Mouse (Mus musculus): ENCODE data around the gene Cacybp. TPM values are rescaled to one million over a fixed set of nuclear protein-coding genes. Genes with fewer than 3 reads are reported as not detected.

The Cacybp gene
- polyA plus RNA-seq (2012; rRNA removed): 6.0 TPM in 2 replicates

DNA sequence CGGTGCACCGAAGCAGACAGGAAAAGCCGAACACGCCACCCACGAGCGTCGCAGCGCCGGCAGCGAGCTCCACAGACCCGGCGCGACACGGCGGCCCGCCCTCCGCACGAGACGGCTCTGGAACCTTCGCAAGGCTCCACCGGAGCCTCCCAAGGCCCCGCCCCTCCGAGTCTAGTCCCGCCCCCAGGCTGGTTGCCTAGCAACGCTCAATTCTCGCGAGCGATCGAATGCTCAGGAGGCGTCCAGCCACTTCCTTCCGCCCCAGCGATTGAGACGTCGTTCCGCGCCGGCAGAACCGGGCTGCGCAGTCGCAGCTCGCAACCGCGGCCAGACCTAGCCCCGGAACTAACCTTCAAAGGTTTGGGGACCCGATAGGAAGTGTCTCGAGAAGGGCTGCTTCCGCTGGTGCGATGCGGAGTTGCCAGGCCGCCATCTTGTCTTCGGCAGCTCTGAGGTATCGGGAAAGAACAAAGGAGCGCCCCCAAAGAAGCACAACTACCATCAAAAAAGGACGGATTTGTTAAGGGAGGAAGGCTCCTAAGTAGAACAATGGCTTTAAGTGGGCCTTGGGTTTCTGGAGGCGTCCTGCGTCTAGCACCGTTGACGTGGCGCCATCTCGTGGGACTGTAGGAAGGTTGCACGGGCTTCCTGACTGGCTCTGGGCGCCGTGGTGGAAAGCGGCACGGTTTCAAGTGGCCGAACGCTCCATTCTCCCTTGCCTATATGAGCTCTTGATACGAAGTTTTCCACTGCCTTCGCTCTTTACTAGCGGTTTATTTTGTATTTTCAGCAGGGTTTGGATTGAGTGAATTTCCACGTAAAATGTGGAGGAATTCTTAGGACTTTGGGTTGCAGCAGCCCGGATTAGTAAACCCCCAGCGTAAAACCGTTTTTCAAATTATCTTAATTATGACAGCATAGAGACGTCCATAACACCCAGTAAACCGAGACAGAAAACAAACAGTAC lies at the start of gene Cacybp:
TSS of gene Cacybp (minus strand) at position 173 of the 967 bp plus-strand sequence.
- Histone ChIP-seq H3K4me1 (ENCODE audit: control insufficient read depth, insufficient read depth, insufficient read length) (no peaks in the 10 kb centered on the region; the same call in 1 of the 2 replicates), H3K36me3 (ENCODE audit: control insufficient read depth, insufficient read depth, low read length) (no peaks in the 10 kb centered on the region), H3K4me3 (ENCODE audit: extremely low read depth, insufficient read depth, insufficient read length) (peak within 1 kb of the TSS; percentile 84), H3K27me3 (ENCODE audit: control insufficient read depth, insufficient read depth, low read length) (no peaks in the 10 kb centered on the region), H3K27ac (ENCODE audit: insufficient read depth, low read length) (peak within 1 kb of the TSS; percentile 98)
- DNase-seq (ENCODE audit: low read depth in 1 of 2, low spot score in 2 of 2): peak; percentile 99 to 100
- WGBS: under 1% methylated on average over 76 of the region's 76 CpGs
- TF ChIP-seq POLR2A (IDR thresholded peaks at IDR 0.05; ENCODE audit: low read depth, low read length) (peak; percentile 81), CTCF (IDR thresholded peaks at IDR 0.05; ENCODE audit: extremely low read depth, insufficient read depth, insufficient read length, insufficient replicate concordance) (peak; percentile 74; the same call in 1 of the 2 replicates)

DNA sequence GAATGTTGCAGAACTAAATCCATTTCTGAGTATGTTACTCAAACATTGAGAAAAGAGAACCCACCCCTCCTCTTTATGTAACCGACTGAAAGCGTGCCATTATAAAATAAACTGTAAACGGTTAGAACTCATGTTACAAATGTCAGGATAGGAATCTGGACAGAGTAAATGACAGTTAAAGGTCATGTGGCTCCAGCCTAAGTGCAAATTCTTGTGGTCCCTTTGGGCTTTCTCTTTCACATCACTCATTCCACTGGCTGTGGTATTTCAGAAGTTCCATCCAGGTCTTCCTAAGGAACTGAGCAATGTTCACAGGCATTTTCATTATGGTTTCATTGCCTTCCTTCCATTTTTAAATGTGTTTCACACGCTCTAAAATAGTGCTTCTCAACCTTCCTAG lies 49.7 kb upstream of the Cacybp start:
- TF ChIP-seq POLR2A (IDR thresholded peaks at IDR 0.05; ENCODE audit: low read depth, low read length) (no peak), CTCF (IDR thresholded peaks at IDR 0.05; ENCODE audit: extremely low read depth, insufficient read depth, insufficient read length, insufficient replicate concordance) (no peak)
- Histone ChIP-seq H3K36me3 (ENCODE audit: control insufficient read depth, insufficient read depth, low read length) (no peaks in the 10 kb centered on the region), H3K27me3 (ENCODE audit: control insufficient read depth, insufficient read depth, low read length) (no peaks in the 10 kb centered on the region), H3K27ac (ENCODE audit: insufficient read depth, low read length) (no peak overlapping the region), H3K4me3 (ENCODE audit: extremely low read depth, insufficient read depth, insufficient read length) (no peak overlapping the region), H3K4me1 (ENCODE audit: control insufficient read depth, insufficient read depth, insufficient read length) (no peaks in the 10 kb centered on the region)
- WGBS: 86% methylated on average over 4 of the region's 4 CpGs
- DNase-seq (ENCODE audit: low read depth in 1 of 2, low spot score in 2 of 2): no peak

- DNase-seq (ENCODE audit: low read depth in 1 of 2, low spot score in 2 of 2): no peak
- 88% methylated on average over 2 of the region's 2 CpGs for WGBS
- H3K27me3 ChIP-seq (ENCODE audit: control insufficient read depth, insufficient read depth, low read length): no peaks in the 10 kb centered on the region
- H3K4me1 ChIP-seq (ENCODE audit: control insufficient read depth, insufficient read depth, insufficient read length): no peaks in the 10 kb centered on the region
- H3K4me3 ChIP-seq (ENCODE audit: extremely low read depth, insufficient read depth, insufficient read length): no peak overlapping the region
- no peak overlapping the region for H3K27ac ChIP-seq (ENCODE audit: insufficient read depth, low read length)
- peaks cover 4% of the 10 kb centered on the region; the same call in 1 of the 2 replicates for H3K36me3 ChIP-seq (ENCODE audit: control insufficient read depth, insufficient read depth, low read length)
- TF ChIP-seq CTCF (IDR thresholded peaks at IDR 0.05; ENCODE audit: extremely low read depth, insufficient read depth, insufficient read length, insufficient replicate concordance): no peak
- no peak for TF ChIP-seq POLR2A (IDR thresholded peaks at IDR 0.05; ENCODE audit: low read depth, low read length)
Observed at GRCm38 (mm10) chr1:160261849-160262248, 49.2 kb upstream of the Cacybp start.

DNA sequence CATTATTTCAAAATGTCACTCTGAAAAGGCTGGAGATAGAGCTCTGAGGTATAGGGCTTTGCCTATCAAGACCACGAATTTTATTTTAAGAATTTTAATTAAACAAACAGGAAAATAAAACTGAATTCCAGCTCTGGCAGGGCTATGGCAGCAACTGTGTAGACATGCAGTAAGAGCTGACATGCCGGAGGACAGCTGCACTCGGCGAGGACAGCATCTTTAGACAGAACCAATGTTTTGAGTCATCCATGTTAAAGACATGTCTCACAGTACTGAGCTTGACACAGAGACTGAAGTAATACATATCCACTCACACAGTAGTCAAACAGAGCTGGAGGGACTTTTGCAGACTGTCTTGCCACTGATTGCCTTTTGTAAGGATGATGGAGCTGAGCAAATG lies 47.9 kb upstream of the Cacybp start:
- no peaks in the 10 kb centered on the region for H3K27me3 ChIP-seq (ENCODE audit: control insufficient read depth, insufficient read depth, low read length)
- DNase-seq (ENCODE audit: low read depth in 1 of 2, low spot score in 2 of 2): no peak
- H3K36me3 ChIP-seq (ENCODE audit: control insufficient read depth, insufficient read depth, low read length): peaks cover 7% of the 10 kb centered on the region; the same call in 1 of the 2 replicates
- WGBS: 71% methylated on average over 4 of the region's 4 CpGs
- no peaks in the 10 kb centered on the region for H3K4me1 ChIP-seq (ENCODE audit: control insufficient read depth, insufficient read depth, insufficient read length)
- TF ChIP-seq CTCF (IDR thresholded peaks at IDR 0.05; ENCODE audit: extremely low read depth, insufficient read depth, insufficient read length, insufficient replicate concordance) (no peak), POLR2A (IDR thresholded peaks at IDR 0.05; ENCODE audit: low read depth, low read length) (no peak)
- H3K27ac ChIP-seq (ENCODE audit: insufficient read depth, low read length): no peak overlapping the region
- H3K4me3 ChIP-seq (ENCODE audit: extremely low read depth, insufficient read depth, insufficient read length): no peak overlapping the region

DNA sequence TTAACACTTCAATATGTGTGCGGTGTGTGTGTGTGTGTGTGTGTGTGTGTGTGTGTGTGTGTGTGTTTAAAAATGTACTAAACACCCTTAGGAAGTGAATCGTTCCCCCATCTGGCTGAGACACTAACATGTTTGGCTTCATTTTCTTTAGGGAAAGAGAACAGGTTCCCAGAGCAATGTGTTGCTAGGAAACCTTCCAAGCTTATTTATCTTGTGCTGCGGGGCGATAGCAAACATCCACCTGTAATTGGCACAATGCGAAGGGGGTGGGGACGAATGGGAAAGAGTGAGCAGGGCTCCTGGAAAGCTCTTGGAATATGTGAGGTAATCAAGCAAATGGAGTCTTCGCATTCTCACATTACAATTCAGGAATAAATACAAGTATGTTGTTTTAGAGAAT lies 47.2 kb upstream of the Cacybp start:
- Histone ChIP-seq H3K27me3 (ENCODE audit: control insufficient read depth, insufficient read depth, low read length) (no peaks in the 10 kb centered on the region), H3K36me3 (ENCODE audit: control insufficient read depth, insufficient read depth, low read length) (peaks cover 7% of the 10 kb centered on the region; the same call in 1 of the 2 replicates), H3K4me3 (ENCODE audit: extremely low read depth, insufficient read depth, insufficient read length) (no peak overlapping the region), H3K27ac (ENCODE audit: insufficient read depth, low read length) (no peak overlapping the region), H3K4me1 (ENCODE audit: control insufficient read depth, insufficient read depth, insufficient read length) (no peaks in the 10 kb centered on the region)
- TF ChIP-seq POLR2A (IDR thresholded peaks at IDR 0.05; ENCODE audit: low read depth, low read length) (no peak), CTCF (IDR thresholded peaks at IDR 0.05; ENCODE audit: extremely low read depth, insufficient read depth, insufficient read length, insufficient replicate concordance) (no peak)
- no peak for DNase-seq (ENCODE audit: low read depth in 1 of 2, low spot score in 2 of 2)
- 90% methylated on average over 7 of the region's 7 CpGs for WGBS

DNA sequence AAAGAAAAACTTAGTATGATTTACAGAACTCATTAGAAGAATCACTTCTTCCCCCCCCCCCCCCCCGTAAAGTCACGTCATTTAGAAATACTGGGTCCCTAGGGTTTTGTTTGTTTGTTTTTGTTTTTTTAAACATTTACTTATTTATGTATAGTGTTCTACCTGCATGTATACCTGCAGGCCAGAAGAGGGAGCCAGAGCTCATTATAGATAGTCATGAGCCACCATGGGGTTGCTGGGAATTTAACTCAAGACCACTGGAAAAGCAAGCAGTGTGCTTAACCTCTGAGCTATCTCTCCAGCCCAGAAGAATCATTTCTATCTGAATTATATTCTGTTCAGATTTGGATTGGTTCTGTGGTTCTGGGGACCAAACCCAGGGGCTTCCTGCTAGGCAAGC lies 40.4 kb upstream of the Cacybp start:
- Histone ChIP-seq H3K27ac (ENCODE audit: insufficient read depth, low read length) (no peak overlapping the region), H3K4me3 (ENCODE audit: extremely low read depth, insufficient read depth, insufficient read length) (no peak overlapping the region), H3K27me3 (ENCODE audit: control insufficient read depth, insufficient read depth, low read length) (no peaks in the 10 kb centered on the region), H3K4me1 (ENCODE audit: control insufficient read depth, insufficient read depth, insufficient read length) (no peaks in the 10 kb centered on the region), H3K36me3 (ENCODE audit: control insufficient read depth, insufficient read depth, low read length) (peaks cover 7% of the 10 kb centered on the region; the same call in 1 of the 2 replicates)
- TF ChIP-seq POLR2A (IDR thresholded peaks at IDR 0.05; ENCODE audit: low read depth, low read length) (no peak), CTCF (IDR thresholded peaks at IDR 0.05; ENCODE audit: extremely low read depth, insufficient read depth, insufficient read length, insufficient replicate concordance) (no peak)
- WGBS: 98% methylated on average over 2 of the region's 2 CpGs
- DNase-seq (ENCODE audit: low read depth in 1 of 2, low spot score in 2 of 2): no peak

Measured in spleen, adult 2 months (tissue).